Mouse (Mus musculus) ES-Bruce4 (cell line): ENCODE measurements around the gene Mstn.

Source experiments
- CTCF ChIP-seq: IDR thresholded peaks from one replicate; pipeline ENCODE4 v1.8.1; 2011; ENCODE audit warnings: low read depth, low read length
- POLR2A ChIP-seq: IDR thresholded peaks from one replicate; pipeline ENCODE4 v1.8.1; 2011; ENCODE audit warnings: low read length; ENCODE audit not compliant: insufficient read depth

- TF ChIP-seq CTCF: no peak
- no peak for TF ChIP-seq POLR2A
Measured at GRCm38 (mm10) chr1:53110561-53110960, 49.1 kb downstream of the Mstn start.
